Mouse (Mus musculus) urinary bladder, adult 18-20 months (tissue): Measurements from ENCODE around the gene Vav2.
A peak's percentile ranks its signal among the peaks of the same experiment; 100 is the strongest.

Source experiments
- DNase-seq, 2 experiments: peaks; one replicate each; pipeline ENCODE4 v3.0.0; 2022; ENCODE audit warnings: low spot score in 2 of 2, mixed read lengths in 2 of 2

Gene Vav2

GRCm38 (mm10) chr2:27426855-27427457 is at the start of gene Vav2:
Gene Vav2, minus strand, starts transcription at chr2:27427033.
- peak; percentile 87 to 93 for DNase-seq

- DNase-seq = peak; percentile 82 to 90
Observed at GRCm38 (mm10) chr2:27475495-27476302, 48.9 kb upstream of the Vav2 start.

- peak; percentile 20 to 71 for DNase-seq
Observed at GRCm38 (mm10) chr2:27474621-27475484, 48.0 kb upstream of the Vav2 start.

- DNase-seq = no peak
Observed at GRCm38 (mm10) chr2:27473911-27474310, 47.1 kb upstream of the Vav2 start.

GRCm38 (mm10) chr2:27473061-27473765 is 46.4 kb upstream of the Vav2 start:
- no peak for DNase-seq

GRCm38 (mm10) chr2:27471170-27471584 is 44.3 kb upstream of the Vav2 start:
- DNase-seq = no peak

GRCm38 (mm10) chr2:27470535-27470934 is 43.7 kb upstream of the Vav2 start:
- no peak for DNase-seq

GRCm38 (mm10) chr2:27469991-27470355 is 43.1 kb upstream of the Vav2 start:
- no peak for DNase-seq

GRCm38 (mm10) chr2:27469292-27469990 is 42.6 kb upstream of the Vav2 start:
- no peak for DNase-seq

GRCm38 (mm10) chr2:27462901-27463300 is 36.1 kb upstream of the Vav2 start:
- no peak for DNase-seq

GRCm38 (mm10) chr2:27461881-27462660 is 35.2 kb upstream of the Vav2 start:
- DNase-seq = no peak

- no peak for DNase-seq
Observed at GRCm38 (mm10) chr2:27460651-27461050, 33.8 kb upstream of the Vav2 start.

GRCm38 (mm10) chr2:27460163-27460562 is 33.3 kb upstream of the Vav2 start:
- DNase-seq = no peak

- DNase-seq = no peak
Observed at GRCm38 (mm10) chr2:27459735-27460134, 32.9 kb upstream of the Vav2 start.

GRCm38 (mm10) chr2:27450226-27450625 is 23.4 kb upstream of the Vav2 start:
- no peak for DNase-seq

GRCm38 (mm10) chr2:27447782-27448181 is 20.9 kb upstream of the Vav2 start:
- no peak for DNase-seq

GRCm38 (mm10) chr2:27446812-27447211 is 20.0 kb upstream of the Vav2 start:
- no peak for DNase-seq

GRCm38 (mm10) chr2:27445910-27446309 is 19.1 kb upstream of the Vav2 start:
- DNase-seq = no peak

GRCm38 (mm10) chr2:27443450-27443708 is 16.5 kb upstream of the Vav2 start:
- DNase-seq = no peak

- no peak for DNase-seq
Observed at GRCm38 (mm10) chr2:27442708-27443449, 16.0 kb upstream of the Vav2 start.
